Mouse (Mus musculus) intestine, embryonic 14.5 days (tissue): ENCODE measurements around the gene C1rl. TPM values are rescaled to one million over a fixed set of nuclear protein-coding genes. Genes with fewer than 3 reads are reported as not detected.
A peak's percentile ranks its signal among the peaks of the same experiment; 100 is the strongest.

Source experiments
- ATAC-seq: fragments of 200-750 bp; cut with Nextera tagmentation; replicated peaks from 2 replicates; pipeline ENCODE4 v1.8.0; 2017; ENCODE audit warnings: low read depth, moderate number of reproducible peaks, moderate TSS enrichment, moderate library complexity; ENCODE audit not compliant: low FRiP score, low TSS enrichment
- DNase-seq: peaks from one replicate; pipeline ENCODE4 v3.0.0-alpha.2; 2018; ENCODE audit warnings: low spot score
- H3K27ac ChIP-seq: fragments of 300-500 bp; sonication (generic); 2 replicates; pipeline ENCODE4 v1.5.1; 2014; ENCODE audit warnings: low read depth, mild to moderate bottlenecking, control low read depth
- H3K27me3 ChIP-seq: fragments of 300-500 bp; sonication (generic); replicated peaks from 2 replicates; pipeline ENCODE4 v1.6.1; 2014; ENCODE audit warnings: low read length, control low read depth; ENCODE audit not compliant: control insufficient read depth, insufficient read depth
- H3K36me3 ChIP-seq: fragments of 300-500 bp; sonication (generic); 2 replicates; pipeline ENCODE4 v1.6.1; 2014; ENCODE audit warnings: low read length, control low read depth; ENCODE audit not compliant: control insufficient read depth, insufficient read depth
- H3K4me1 ChIP-seq: fragments of 300-500 bp; sonication (generic); replicated peaks from 2 replicates; pipeline ENCODE4 v1.6.1; 2014; ENCODE audit warnings: low read length, control low read depth, mixed read lengths; ENCODE audit not compliant: control insufficient read depth, insufficient read depth
- H3K4me2 ChIP-seq: fragments of 300-500 bp; sonication (generic); 2 replicates; pipeline ENCODE4 v1.6.1; 2014; ENCODE audit warnings: low read length
- H3K4me3 ChIP-seq: fragments of 300-500 bp; sonication (generic); 2 replicates; pipeline ENCODE4 v1.5.1; 2014; ENCODE audit warnings: low read depth, low read length, control low read depth, mixed read lengths
- H3K9ac ChIP-seq: fragments of 300-500 bp; sonication (generic); 2 replicates; pipeline ENCODE4 v1.6.1; 2014; ENCODE audit warnings: mild to moderate bottlenecking, low read length
- H3K9me3 ChIP-seq: fragments of 300-500 bp; sonication (generic); 2 replicates; pipeline ENCODE4 v1.6.1; 2016; ENCODE audit warnings: low read length, control low read depth; ENCODE audit not compliant: control insufficient read depth
- WGBS: fragments of 180-500 bp; shearing (Covaris S2); extraction: QIAGEN DNeasy Blood & Tissue Kit; methylation state at CpG from one replicate; pipeline ENCODE4 v1.1.7; 2014; 5-methylcytosine and 5-hydroxymethylcytosine counted together
- polyA plus RNA-seq: library from polyadenylated mRNA; unstranded; fragments of >200 nt; fragmentation: Nextera tagmentation; extraction: Ambion mirVana; gene quantifications from 2 replicates; pipeline ENCODE4 v1.2.1, GENCODE M21; 2014

C1rl gene
- polyA plus RNA-seq, 1 experiment from 2014 or later: 0.92 TPM

DNA sequence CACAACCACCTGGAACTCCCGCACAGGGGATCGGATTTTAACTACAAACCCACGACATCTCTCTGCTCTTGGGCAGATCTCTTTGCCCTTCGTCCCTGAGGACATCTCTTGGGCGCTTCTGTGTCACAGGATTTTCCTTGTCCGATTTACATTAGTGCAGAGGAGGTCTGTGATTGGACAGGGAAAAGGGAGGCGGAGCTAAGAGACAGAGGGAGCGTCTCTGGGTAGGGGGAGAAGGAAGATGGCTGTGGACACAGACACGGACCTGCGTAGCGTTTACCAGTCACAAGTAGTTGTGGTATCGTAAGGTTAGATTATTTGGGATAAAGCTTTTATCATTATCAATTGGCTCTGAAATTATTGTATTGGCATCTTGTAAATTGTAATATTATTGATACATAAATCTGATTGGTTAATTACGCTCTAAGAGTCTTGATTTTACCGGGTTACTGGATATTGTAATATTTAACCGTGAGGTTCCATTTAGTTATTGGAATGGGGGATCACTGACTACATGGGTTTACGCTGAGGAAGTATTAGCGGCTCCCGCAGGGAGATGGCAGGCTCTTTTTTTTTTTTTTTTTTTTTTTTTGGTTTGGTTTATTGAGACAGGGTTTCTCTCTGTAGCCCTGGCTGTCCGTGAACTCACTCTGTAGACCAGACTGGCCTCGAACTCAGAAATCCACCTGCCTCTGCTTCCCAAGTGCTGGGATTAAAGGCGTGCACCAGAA, 7.3 kb upstream of the C1rl start:
- DNase-seq: no peak

DNA sequence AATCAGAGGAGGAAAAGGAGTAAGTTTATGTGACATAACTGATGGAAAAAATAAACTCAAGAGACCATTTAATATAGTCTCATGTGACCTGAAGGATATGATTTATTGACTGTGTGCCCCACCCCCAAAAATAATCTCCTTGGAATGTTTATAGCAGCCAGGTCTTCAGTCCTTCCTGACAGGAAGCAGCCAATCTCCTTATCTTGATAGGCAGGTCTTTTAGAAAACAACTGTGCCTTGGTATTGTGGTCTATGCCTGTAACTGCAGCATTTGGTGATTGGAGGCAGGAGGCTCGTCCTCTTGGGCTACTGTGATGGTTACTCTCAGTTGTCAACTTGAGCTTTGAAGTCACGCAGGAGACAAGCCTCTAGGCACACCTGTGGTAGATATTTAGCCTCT, 5.4 kb upstream of the C1rl start:
- Histone ChIP-seq H3K9ac (no peak overlapping the region), H3K27me3 (no peaks in the 10 kb centered on the region), H3K4me1 (no peaks in the 10 kb centered on the region), H3K4me2 (no peak overlapping the region), H3K4me3 (no peak overlapping the region), H3K27ac (no peak overlapping the region), H3K36me3 (no peaks in the 10 kb centered on the region), H3K9me3 (no peaks in the 10 kb centered on the region)
- ATAC-seq (no peak), DNase-seq (no peak)
- 24% methylated on average over 2 of the region's 2 CpGs for WGBS

More for the DNA sequence above, 7.3 kb upstream of the C1rl start:
- H3K4me3 ChIP-seq: peak overlapping the region; percentile 2; the same call in 1 of the 2 replicates
- H3K27ac ChIP-seq: no peak overlapping the region
- no peak overlapping the region for H3K9ac ChIP-seq
- H3K36me3 ChIP-seq: no peaks in the 10 kb centered on the region
- 0 out of 2 replicates have a peak, but pooled peaks have one; percentile 58 for ATAC-seq
- H3K4me2 ChIP-seq: peak overlapping the region; percentile 33
- WGBS: 31% methylated on average over 21 of the region's 21 CpGs
- H3K4me1 ChIP-seq: no peaks in the 10 kb centered on the region
- H3K9me3 ChIP-seq: no peaks in the 10 kb centered on the region
- H3K27me3 ChIP-seq: no peaks in the 10 kb centered on the region

DNA sequence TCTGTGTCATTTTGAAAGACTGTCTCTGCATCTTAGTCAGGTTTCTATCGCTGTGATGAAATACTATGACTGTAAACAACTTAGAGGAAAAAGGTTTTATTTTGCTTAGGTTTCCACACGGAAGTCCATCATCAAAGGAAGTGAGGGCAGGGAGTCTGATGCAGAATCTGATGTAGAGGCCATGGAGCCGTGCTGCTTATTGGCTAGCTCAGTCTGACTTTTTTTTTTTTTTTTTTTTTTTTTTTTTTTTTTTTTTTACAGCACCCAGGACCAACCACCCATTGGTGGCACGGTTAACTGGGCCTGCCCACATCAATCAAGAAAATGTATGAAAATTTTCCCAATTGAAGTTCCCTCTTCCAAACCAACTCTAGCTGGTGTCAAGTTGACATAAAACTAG, 4.0 kb upstream of the C1rl start:
- Histone ChIP-seq H3K4me1 (no peaks in the 10 kb centered on the region), H3K27me3 (no peaks in the 10 kb centered on the region), H3K9me3 (no peaks in the 10 kb centered on the region), H3K4me2 (no peak overlapping the region), H3K36me3 (no peaks in the 10 kb centered on the region), H3K27ac (no peak overlapping the region), H3K4me3 (no peak overlapping the region), H3K9ac (no peak overlapping the region)
- WGBS: 84% methylated on average over 4 of the region's 4 CpGs
- DNase-seq: no peak
- ATAC-seq: no peak

DNA sequence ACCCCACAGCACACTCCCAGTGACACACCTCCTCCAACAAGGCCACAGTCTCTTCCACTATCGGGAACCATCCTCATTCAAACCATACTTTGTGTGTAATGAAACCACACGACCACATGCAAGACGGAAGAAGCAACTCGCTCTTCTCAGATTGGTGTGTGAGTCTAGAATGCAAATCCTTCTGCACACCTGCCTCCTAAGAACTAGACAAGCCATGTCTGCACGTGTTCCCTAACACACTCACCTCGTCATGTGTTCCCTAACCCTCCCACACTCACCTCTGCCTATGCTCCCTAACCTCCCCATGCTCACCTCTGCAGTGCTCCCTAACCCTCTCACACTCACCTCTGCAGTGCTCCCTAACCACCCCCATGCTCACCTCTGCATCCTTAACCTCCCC, 1.5 kb upstream of the C1rl start:
- ATAC-seq: no peak
- Histone ChIP-seq H3K27ac (no peak overlapping the region), H3K9ac (no peak overlapping the region), H3K9me3 (no peaks in the 10 kb centered on the region), H3K4me1 (no peaks in the 10 kb centered on the region), H3K36me3 (no peaks in the 10 kb centered on the region), H3K4me2 (no peak overlapping the region), H3K27me3 (no peaks in the 10 kb centered on the region), H3K4me3 (no peak overlapping the region)
- no peak for DNase-seq
- WGBS: 82% methylated on average over 6 of the region's 6 CpGs

DNA sequence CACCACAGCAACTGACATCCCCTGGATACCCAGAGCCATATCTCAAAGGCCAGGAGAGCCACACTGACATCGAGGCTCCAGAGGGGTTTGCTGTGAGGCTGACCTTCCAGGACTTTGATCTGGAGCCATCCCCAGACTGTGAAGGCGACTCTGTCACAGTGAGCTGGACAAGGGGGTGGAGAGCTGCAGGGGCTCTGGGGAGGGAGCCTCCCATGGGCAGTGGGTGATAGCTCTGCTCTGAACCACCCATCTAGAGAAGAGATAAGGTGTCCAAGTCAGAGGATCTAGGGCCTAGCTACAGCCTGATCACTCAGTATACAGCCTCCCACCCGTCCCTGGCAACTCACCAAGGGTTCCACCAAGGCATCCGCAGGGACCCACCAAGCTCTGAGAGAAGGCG, 973 bp downstream of the C1rl start:
- no peak overlapping the region for H3K9ac ChIP-seq
- no peaks in the 10 kb centered on the region for H3K27me3 ChIP-seq
- H3K27ac ChIP-seq: no peak overlapping the region
- H3K4me1 ChIP-seq: no peaks in the 10 kb centered on the region
- DNase-seq (no peak), ATAC-seq (no peak; the same call in 1 of the 2 replicates)
- H3K36me3 ChIP-seq: no peaks in the 10 kb centered on the region
- no peak overlapping the region for H3K4me3 ChIP-seq
- WGBS: 78% methylated on average over 5 of the region's 5 CpGs
- no peaks in the 10 kb centered on the region for H3K9me3 ChIP-seq
- no peak overlapping the region for H3K4me2 ChIP-seq

DNA sequence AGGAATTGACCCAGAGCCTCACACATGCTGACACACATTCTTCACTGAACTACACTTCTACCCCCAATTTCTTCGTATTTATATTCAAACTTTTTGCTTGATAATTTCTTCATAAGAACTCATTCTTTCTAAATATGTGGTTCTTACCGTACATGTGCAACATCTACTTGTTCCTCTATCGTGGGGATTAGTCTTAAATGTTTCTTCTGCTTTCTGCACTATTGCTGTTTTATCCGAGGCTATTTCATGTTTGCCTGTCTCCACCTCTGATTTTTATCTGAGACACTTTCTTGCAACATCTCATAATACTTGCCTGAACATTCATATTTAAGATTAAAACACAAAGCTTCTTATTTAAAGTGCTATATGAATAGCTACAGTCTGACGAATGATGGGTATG, 3.1 kb downstream of the C1rl start:
- H3K4me3 ChIP-seq: no peak overlapping the region
- H3K27ac ChIP-seq: no peak overlapping the region
- H3K9me3 ChIP-seq: no peaks in the 10 kb centered on the region
- H3K9ac ChIP-seq: no peak overlapping the region
- H3K4me2 ChIP-seq: no peak overlapping the region
- no peaks in the 10 kb centered on the region for H3K4me1 ChIP-seq
- 92% methylated on average over 5 of the region's 5 CpGs for WGBS
- no peak for DNase-seq
- H3K27me3 ChIP-seq: no peaks in the 10 kb centered on the region
- ATAC-seq: no peak
- H3K36me3 ChIP-seq: no peaks in the 10 kb centered on the region

DNA sequence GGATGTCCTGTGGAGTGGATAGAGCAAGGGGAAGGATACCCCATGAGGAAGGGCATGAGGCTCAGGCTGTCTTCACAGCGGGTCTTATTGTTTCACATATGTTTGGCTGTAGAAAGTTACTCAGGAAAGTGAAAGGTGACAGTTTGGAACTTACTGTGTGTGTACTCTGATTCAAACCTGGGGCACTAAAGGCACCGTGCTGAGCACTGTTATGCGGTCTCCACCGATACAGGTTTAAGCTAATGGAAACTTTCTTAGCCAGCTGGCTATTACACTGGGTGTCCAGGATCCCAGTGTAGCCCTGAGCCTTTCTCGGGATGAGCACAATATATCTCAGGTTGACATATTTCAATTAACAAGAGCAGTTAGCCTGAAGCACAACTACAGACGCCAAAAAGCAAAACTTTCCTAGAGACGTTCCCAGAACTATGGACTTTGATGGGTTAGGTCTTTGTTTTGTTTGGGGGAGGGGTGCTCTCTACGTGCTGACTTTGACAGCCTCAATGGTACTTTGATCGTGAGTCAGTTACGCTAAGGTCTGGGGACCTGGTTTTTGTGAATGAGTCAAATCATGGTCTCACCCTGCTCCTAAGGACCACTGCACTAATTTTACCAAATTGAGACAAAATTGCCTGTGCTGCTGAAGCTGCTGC, 7.1 kb downstream of the C1rl start:
- H3K4me1 ChIP-seq: no peaks in the 10 kb centered on the region
- no peaks in the 10 kb centered on the region for H3K9me3 ChIP-seq
- ATAC-seq (no peak), DNase-seq (no peak)
- no peak overlapping the region for H3K4me3 ChIP-seq
- H3K36me3 ChIP-seq: no peaks in the 10 kb centered on the region
- no peak overlapping the region for H3K4me2 ChIP-seq
- WGBS: 39% methylated on average over 10 of the region's 10 CpGs
- no peak overlapping the region for H3K27ac ChIP-seq
- no peaks in the 10 kb centered on the region for H3K27me3 ChIP-seq
- no peak overlapping the region for H3K9ac ChIP-seq

DNA sequence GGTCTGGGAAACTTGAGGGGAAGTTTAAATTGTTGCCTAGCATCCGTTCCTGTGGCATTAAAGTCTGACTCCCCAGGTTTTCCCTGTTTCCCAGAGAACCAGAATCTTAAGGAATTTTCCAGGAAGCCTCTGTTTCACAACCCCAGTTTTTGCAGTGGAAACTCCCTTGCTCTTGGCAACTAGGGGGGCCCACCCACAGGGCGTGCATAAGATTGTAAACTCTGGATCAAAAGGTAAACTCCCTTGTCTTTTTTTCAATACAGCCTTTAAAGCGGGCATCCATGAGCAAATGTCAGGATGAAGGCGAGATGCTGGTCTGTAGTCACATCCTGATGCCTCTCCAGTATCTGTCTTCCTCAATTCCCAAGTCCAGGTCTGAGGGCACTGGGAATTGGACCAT, 8.6 kb downstream of the C1rl start:
- no peaks in the 10 kb centered on the region for H3K36me3 ChIP-seq
- no peaks in the 10 kb centered on the region for H3K9me3 ChIP-seq
- no peak overlapping the region for H3K4me2 ChIP-seq
- H3K4me3 ChIP-seq: no peak overlapping the region
- H3K9ac ChIP-seq: no peak overlapping the region
- H3K4me1 ChIP-seq: no peaks in the 10 kb centered on the region
- DNase-seq (no peak), ATAC-seq (no peak)
- no peak overlapping the region for H3K27ac ChIP-seq
- no peaks in the 10 kb centered on the region for H3K27me3 ChIP-seq
- WGBS: 76% methylated on average over 4 of the region's 4 CpGs

DNA sequence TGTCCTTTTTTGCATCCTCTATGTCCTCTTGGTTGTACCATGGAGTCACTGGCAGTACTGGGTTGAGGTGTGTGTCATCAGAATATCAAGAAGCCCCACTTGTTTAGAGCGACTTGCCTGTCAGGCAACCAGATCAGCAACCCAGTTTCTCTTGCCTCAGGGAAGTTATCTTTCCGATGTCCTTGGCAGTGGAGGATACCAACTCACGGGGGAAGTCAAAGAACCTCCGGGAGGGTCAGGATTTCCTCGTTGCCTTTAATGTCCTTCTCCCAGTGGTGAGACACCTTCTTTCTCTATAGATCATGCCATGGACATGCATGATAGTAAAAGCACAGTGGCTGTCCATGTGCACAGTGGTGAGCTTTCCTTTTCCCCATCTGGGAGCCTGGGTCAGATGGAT, 9.1 kb downstream of the C1rl start:
- Histone ChIP-seq H3K4me1 (no peaks in the 10 kb centered on the region), H3K4me3 (no peak overlapping the region), H3K4me2 (no peak overlapping the region), H3K9me3 (no peaks in the 10 kb centered on the region), H3K27me3 (no peaks in the 10 kb centered on the region), H3K36me3 (no peaks in the 10 kb centered on the region), H3K9ac (no peak overlapping the region), H3K27ac (no peak overlapping the region)
- WGBS: 83% methylated on average over 5 of the region's 5 CpGs
- ATAC-seq (no peak), DNase-seq (no peak)
